Mouse (Mus musculus): ENCODE measurements around the gene Gm10277.

GRCm38 (mm10) chr11:77829043-77829841, 41.7 kb upstream of the Gm10277 start:
- TF ChIP-seq CTCF (IDR thresholded peaks at IDR 0.05; ENCODE audit: control insufficient read depth, insufficient read depth, insufficient read length) (no peak), USF1 (IDR thresholded peaks at IDR 0.05; ENCODE audit: low read depth) (no peak), MYOD1 (IDR thresholded peaks at IDR 0.05; ENCODE audit: control insufficient read depth, insufficient read length, low read depth) (no peak), MYOG (IDR thresholded peaks at IDR 0.05; ENCODE audit: control insufficient read depth, extremely low read depth, insufficient read length) (no peak), MAX (IDR thresholded peaks at IDR 0.05) (no peak), CEBPB (IDR thresholded peaks at IDR 0.05; ENCODE audit: low read depth) (no peak)
